In genomic region chrX:15322207-15322839, GRCm38 (mm10) we compare ENCODE assay signal across 8 mouse cellular contexts.
A peak's percentile ranks its signal among the peaks of the same experiment; 100 is the strongest.
DNase-seq lines count a peak whose midpoint lies in the region; ATAC-seq and TF ChIP-seq lines count a peak whose summit lies in the region.

No protein-coding gene starts in this region.

- no peak for TF ChIP-seq POLR2A in kidney, adult 2 months (IDR thresholded peaks at IDR 0.05; ENCODE audit: low read depth, low read length)

- peak; percentile 24; the same call in 1 of the 2 replicates for TF ChIP-seq CTCF in forebrain, postnatal 0 days (IDR thresholded peaks at IDR 0.05; ENCODE audit: low read depth)
- TF ChIP-seq CTCF in kidney, adult 2 months (conservative IDR thresholded peaks at IDR 0.05; ENCODE audit: insufficient read depth, insufficient read length, low read depth, low read length), result no peak
- TF ChIP-seq CTCF in stomach, postnatal 0 days (IDR thresholded peaks at IDR 0.05; ENCODE audit: low read depth), result peak; percentile 45

- TF ChIP-seq EP300 in stomach, postnatal 0 days (optimal IDR thresholded peaks at IDR 0.05), result no peak

- no peaks in the 10 kb centered on the region for H3K9me3 ChIP-seq in forebrain, postnatal 0 days (ENCODE audit: low read length)
- H3K9me3 ChIP-seq in lung, embryonic 15.5 days, result no peaks in the 10 kb centered on the region
- H3K9me3 ChIP-seq in stomach, postnatal 0 days (ENCODE audit: control insufficient read depth, low read length), result no peaks in the 10 kb centered on the region

- ATAC-seq in forebrain, postnatal 0 days, result no peak
- ATAC-seq in lung, embryonic 15.5 days (ENCODE audit: borderline replicate concordance, extremely low read depth, low FRiP score, low TSS enrichment), result peak; percentile 87
- ATAC-seq in stomach, postnatal 0 days (ENCODE audit: low FRiP score, low TSS enrichment), result peak; percentile 86

- peak; percentile 85 for DNase-seq in ES-CJ7 (ENCODE audit: low read depth, low spot score)
- peak; percentile 57 for DNase-seq in adrenal gland, adult 2 months
- no peak for DNase-seq in forebrain, postnatal 0 days
- peak; percentile 14 for DNase-seq in kidney, adult 2 months
- peak; percentile 53 for DNase-seq in stomach, postnatal 0 days (ENCODE audit: low spot score)
- DNase-seq in frontal cortex, postnatal 25 days (ENCODE audit: low spot score in 2 of 2), result no peak
- DNase-seq in left cerebral cortex, postnatal 4 days, result no peak

- H3K36me3 ChIP-seq in forebrain, postnatal 0 days (ENCODE audit: insufficient read depth), result no peaks in the 10 kb centered on the region
- H3K36me3 ChIP-seq in kidney, adult 2 months (ENCODE audit: control insufficient read depth, insufficient read depth, low read length), result no peaks in the 10 kb centered on the region
- H3K36me3 ChIP-seq in lung, embryonic 15.5 days, result no peaks in the 10 kb centered on the region
- no peaks in the 10 kb centered on the region for H3K36me3 ChIP-seq in stomach, postnatal 0 days (ENCODE audit: control insufficient read depth, insufficient read depth, low read length)

- H3K9ac ChIP-seq in forebrain, postnatal 0 days, result no peak overlapping the region
- H3K9ac ChIP-seq in lung, embryonic 15.5 days, result no peak overlapping the region
- H3K9ac ChIP-seq in stomach, postnatal 0 days (ENCODE audit: low read length), result no peak overlapping the region

- H3K27me3 ChIP-seq in forebrain, postnatal 0 days (ENCODE audit: insufficient read depth, low read length), result no peaks in the 10 kb centered on the region
- H3K27me3 ChIP-seq in kidney, adult 2 months (replicated peaks; ENCODE audit: control insufficient read depth, insufficient read depth, low read length), result no peaks in the 10 kb centered on the region
- no peaks in the 10 kb centered on the region for H3K27me3 ChIP-seq in lung, embryonic 15.5 days
- H3K27me3 ChIP-seq in stomach, postnatal 0 days (ENCODE audit: control insufficient read depth, insufficient read depth, low read length), result no peaks in the 10 kb centered on the region

- H3K4me1 ChIP-seq in forebrain, postnatal 0 days (ENCODE audit: insufficient read depth), result no peaks in the 10 kb centered on the region
- H3K4me1 ChIP-seq in kidney, adult 2 months (ENCODE audit: control insufficient read depth, insufficient read depth, low read length), result no peaks in the 10 kb centered on the region
- no peaks in the 10 kb centered on the region for H3K4me1 ChIP-seq in lung, embryonic 15.5 days
- no peaks in the 10 kb centered on the region for H3K4me1 ChIP-seq in stomach, postnatal 0 days (replicated peaks; ENCODE audit: control insufficient read depth, insufficient read depth)

- no peak overlapping the region for H3K4me3 ChIP-seq in forebrain, postnatal 0 days (ENCODE audit: low read depth, low read length)
- H3K4me3 ChIP-seq in kidney, adult 2 months (ENCODE audit: insufficient read depth, low read depth, low read length), result no peak overlapping the region
- H3K4me3 ChIP-seq in lung, embryonic 15.5 days, result peak overlapping the region; percentile 9; the same call in 1 of the 2 replicates
- no peak overlapping the region for H3K4me3 ChIP-seq in stomach, postnatal 0 days (ENCODE audit: low read depth, low read length)

- H3K4me2 ChIP-seq in forebrain, postnatal 0 days (ENCODE audit: low read depth), result no peak overlapping the region
- peak overlapping the region; percentile 37 for H3K4me2 ChIP-seq in lung, embryonic 15.5 days
- peak overlapping the region; percentile 25; the same call in 1 of the 2 replicates for H3K4me2 ChIP-seq in stomach, postnatal 0 days (replicated peaks; ENCODE audit: low read depth)

- WGBS in forebrain, postnatal 0 days, result 10% methylated on average over 7 of the region's 7 CpGs
- WGBS in kidney, adult 2 months, result 2% methylated on average over 7 of the region's 7 CpGs
- WGBS in lung, embryonic 15.5 days, result 4% methylated on average over 7 of the region's 7 CpGs
- WGBS in stomach, postnatal 0 days, result 11% methylated on average over 7 of the region's 7 CpGs

- intact Hi-C loops in left cerebral cortex, postnatal 4 days (cut with DNase I), result no loop called here

- H3K27ac ChIP-seq in forebrain, postnatal 0 days (ENCODE audit: low read depth, low read length), result no peak overlapping the region
- no peak overlapping the region for H3K27ac ChIP-seq in kidney, adult 2 months (ENCODE audit: insufficient read depth, low read depth, low read length)
- H3K27ac ChIP-seq in lung, embryonic 15.5 days, result no peak overlapping the region
- H3K27ac ChIP-seq in stomach, postnatal 0 days (replicated peaks), result no peak overlapping the region

Comparison
In these comparisons a context has a peak if more than half of its experiments do, and no peak if none do; other contexts are left out.
1. DNase-seq: peak in ES-CJ7 (single experiment), adrenal gland, adult 2 months (single experiment), kidney, adult 2 months (single experiment) and stomach, postnatal 0 days (single experiment); none in forebrain, postnatal 0 days (single experiment), frontal cortex, postnatal 25 days (0 of 2) and left cerebral cortex, postnatal 4 days (single experiment).